Mouse (Mus musculus) spleen, adult 2 months (tissue): ENCODE results near the gene Heatr5a.

Experiments
- CTCF ChIP-seq: fragments of 200-500 bp; IDR thresholded peaks from 2 replicates; pipeline ENCODE4 v1.5.1; 2011; ENCODE audit warnings: mild to moderate bottlenecking, inconsistent platforms; ENCODE audit not compliant: insufficient read depth, insufficient read length, insufficient replicate concordance; ENCODE audit errors: extremely low read depth
- POLR2A ChIP-seq: fragments of 200-500 bp; IDR thresholded peaks from 2 replicates; pipeline ENCODE4 v1.6.1; 2011; ENCODE audit warnings: low read depth, low read length, inconsistent platforms

GRCm38 (mm10) chr12:52014494-52015029 is 43.4 kb upstream of the Heatr5a start:
- TF ChIP-seq POLR2A = no peak
- TF ChIP-seq CTCF = no peak
